Mouse (Mus musculus): ENCODE results near the gene Gm42742.

- no peak for TF ChIP-seq MYOD1 (IDR thresholded peaks at IDR 0.05; ENCODE audit: control insufficient read depth in 1 of 3, insufficient read length in 2 of 3, low read depth in 2 of 3)
- no peak for TF ChIP-seq MAX (IDR thresholded peaks at IDR 0.05; ENCODE audit: low read depth)
Observed at GRCm38 (mm10) chr7:127021563-127022527, 948 bp upstream of the Gm42742 start.

Measured in myocyte (in vitro differentiated cells).